Comparison of ENCODE assay signal across 8 mouse cellular contexts in genomic region chr2:73486120-73486601, GRCm38 (mm10). TPM values are rescaled to one million over a fixed set of nuclear protein-coding genes. Genes with fewer than 3 reads are reported as not detected.
DNase-seq lines count a peak whose midpoint lies in the region; ATAC-seq and TF ChIP-seq lines count a peak whose summit lies in the region.

No protein-coding gene starts in this region.

- no peak for DNase-seq in kidney, adult 18-20 months
- peak; percentile 41 for DNase-seq in lung, embryonic 14.5 days
- DNase-seq in stomach, postnatal 0 days (ENCODE audit: low spot score) = no peak
- DNase-seq in left cerebral cortex, adult 8-10 months (ENCODE audit: low spot score in 2 of 2) = no peak
- no peak for DNase-seq in adrenal gland, postnatal 10 days

- no peak for ATAC-seq in kidney, embryonic 14.5 days (ENCODE audit: low FRiP score, low TSS enrichment)
- ATAC-seq in granulocyte monocyte progenitor cell, adult 5-6 weeks (replicated peaks; ENCODE audit: poor library complexity, severe bottlenecking) = peak; percentile 81
- ATAC-seq in lung, embryonic 14.5 days (ENCODE audit: insufficient read depth) = no peak
- 0 out of 2 replicates have a peak, but pooled peaks have one; percentile 20 for ATAC-seq in stomach, postnatal 0 days (ENCODE audit: low FRiP score, low TSS enrichment)
- ATAC-seq in midbrain, embryonic 13.5 days = no peak

- no peak overlapping the region for H3K9ac ChIP-seq in kidney, embryonic 14.5 days (ENCODE audit: low read depth, low read length)
- H3K9ac ChIP-seq in lung, embryonic 14.5 days = no peak overlapping the region
- H3K9ac ChIP-seq in stomach, postnatal 0 days (ENCODE audit: low read length) = no peak overlapping the region
- no peak overlapping the region for H3K9ac ChIP-seq in midbrain, embryonic 13.5 days (replicated peaks)

- TF ChIP-seq EP300 in stomach, postnatal 0 days (optimal IDR thresholded peaks at IDR 0.05) = no peak

- TF ChIP-seq CTCF in lung, embryonic 14.5 days (IDR thresholded peaks at IDR 0.05; ENCODE audit: low read depth) = no peak
- TF ChIP-seq CTCF in stomach, postnatal 0 days (IDR thresholded peaks at IDR 0.05; ENCODE audit: low read depth) = no peak

- H3K27me3 ChIP-seq in kidney, embryonic 14.5 days (ENCODE audit: control insufficient read depth, insufficient read depth, low read length) = no peaks in the 10 kb centered on the region
- H3K27me3 ChIP-seq in lung, embryonic 14.5 days (ENCODE audit: insufficient read depth, low read length) = no peaks in the 10 kb centered on the region
- H3K27me3 ChIP-seq in stomach, postnatal 0 days (ENCODE audit: control insufficient read depth, insufficient read depth, low read length) = no peaks in the 10 kb centered on the region
- no peaks in the 10 kb centered on the region for H3K27me3 ChIP-seq in midbrain, embryonic 13.5 days

- H3K4me3 ChIP-seq in kidney, embryonic 14.5 days (ENCODE audit: low read length) = no peak overlapping the region
- H3K4me3 ChIP-seq in lung, embryonic 14.5 days (ENCODE audit: low read depth, low read length) = no peak overlapping the region
- H3K4me3 ChIP-seq in stomach, postnatal 0 days (ENCODE audit: low read depth, low read length) = no peak overlapping the region
- H3K4me3 ChIP-seq in midbrain, embryonic 13.5 days (replicated peaks) = no peak overlapping the region

- H3K4me2 ChIP-seq in kidney, embryonic 14.5 days (replicated peaks; ENCODE audit: low read depth, low read length) = no peak overlapping the region
- peak overlapping the region; percentile 49 for H3K4me2 ChIP-seq in lung, embryonic 14.5 days
- no peak overlapping the region for H3K4me2 ChIP-seq in stomach, postnatal 0 days (replicated peaks; ENCODE audit: low read depth)
- H3K4me2 ChIP-seq in midbrain, embryonic 13.5 days (replicated peaks) = no peak overlapping the region

- no peaks in the 10 kb centered on the region for H3K9me3 ChIP-seq in kidney, embryonic 14.5 days (ENCODE audit: control insufficient read depth, low read length)
- no peaks in the 10 kb centered on the region for H3K9me3 ChIP-seq in lung, embryonic 14.5 days (ENCODE audit: low read depth, low read length)
- no peaks in the 10 kb centered on the region for H3K9me3 ChIP-seq in stomach, postnatal 0 days (ENCODE audit: control insufficient read depth, low read length)
- no peaks in the 10 kb centered on the region for H3K9me3 ChIP-seq in midbrain, embryonic 13.5 days

- peak overlapping the region; percentile 1; the same call in 1 of the 2 replicates for H3K27ac ChIP-seq in kidney, embryonic 14.5 days (ENCODE audit: low read depth, low read length)
- H3K27ac ChIP-seq in lung, embryonic 14.5 days (ENCODE audit: low read depth) = peak overlapping the region; percentile 72; the same call in 1 of the 2 replicates
- H3K27ac ChIP-seq in stomach, postnatal 0 days (replicated peaks) = 0 out of 2 replicates have a peak overlapping the region, but pooled peaks have one; percentile 36
- no peak overlapping the region for H3K27ac ChIP-seq in midbrain, embryonic 13.5 days

- 82% methylated on average over 8 of the region's 8 CpGs for WGBS in kidney, embryonic 14.5 days
- WGBS in lung, embryonic 14.5 days = 61% methylated on average over 8 of the region's 8 CpGs
- WGBS in stomach, postnatal 0 days = 62% methylated on average over 8 of the region's 8 CpGs
- 89% methylated on average over 8 of the region's 8 CpGs for WGBS in midbrain, embryonic 13.5 days

- no peaks in the 10 kb centered on the region for H3K36me3 ChIP-seq in kidney, embryonic 14.5 days (ENCODE audit: control insufficient read depth, insufficient read depth, low read length)
- no peaks in the 10 kb centered on the region for H3K36me3 ChIP-seq in lung, embryonic 14.5 days (ENCODE audit: insufficient read depth)
- H3K36me3 ChIP-seq in stomach, postnatal 0 days (ENCODE audit: control insufficient read depth, insufficient read depth, low read length) = no peaks in the 10 kb centered on the region
- no peaks in the 10 kb centered on the region for H3K36me3 ChIP-seq in midbrain, embryonic 13.5 days

- peaks cover 9% of the 10 kb centered on the region; the same call in 1 of the 2 replicates for H3K4me1 ChIP-seq in kidney, embryonic 14.5 days (ENCODE audit: control insufficient read depth, insufficient read depth, low read length)
- peaks cover 29% of the 10 kb centered on the region for H3K4me1 ChIP-seq in lung, embryonic 14.5 days (ENCODE audit: insufficient read depth)
- no peaks in the 10 kb centered on the region for H3K4me1 ChIP-seq in stomach, postnatal 0 days (replicated peaks; ENCODE audit: control insufficient read depth, insufficient read depth)
- peaks cover 13% of the 10 kb centered on the region for H3K4me1 ChIP-seq in midbrain, embryonic 13.5 days (replicated peaks)

RNA-seq across cellular contexts. Expression of gene Wipf1, which starts 43.4 kb away (rescaled TPM):
- 8.3 and 12.9 TPM in 2 replicates for polyA plus RNA-seq in kidney, embryonic 14.5 days (2014; fragmentation: Nextera tagmentation; extraction: Ambion mirVana)
- total RNA-seq in granulocyte monocyte progenitor cell, adult 5-6 weeks (2014; fragmentation: Nextera tagmentation) = 34.1 and 36.1 TPM in 2 replicates
- 12.2 and 17.3 TPM in 2 replicates for total RNA-seq in granulocyte monocyte progenitor cell, adult 5-6 weeks (2017)
- polyA plus RNA-seq in lung, embryonic 14.5 days (2014; fragmentation: Nextera tagmentation; extraction: Ambion mirVana) = 14.8 and 15.8 TPM in 2 replicates
- 3.1 and 3.3 TPM in 2 replicates for polyA plus RNA-seq in stomach, postnatal 0 days (2015; fragmentation: Nextera tagmentation; extraction: Ambion mirVana)
- 10 to 100 TPM in 2 of 4 experiments, 1 to 10 TPM in 2; 9.3 to 16.6 (median 12.8) TPM for total RNA-seq in left cerebral cortex, adult 8-10 months (2022)
- 2.0 and 2.5 TPM in 2 replicates for polyA plus RNA-seq in midbrain, embryonic 13.5 days (2015; fragmentation: Nextera tagmentation; extraction: Ambion mirVana)
- total RNA-seq in adrenal gland, postnatal 10 days (2021) = 10 to 100 TPM; 21.1 to 21.3 TPM

Comparison
In these comparisons a context has a peak if more than half of its experiments do, and no peak if none do; other contexts are left out.
1. ATAC-seq: peak in granulocyte monocyte progenitor cell, adult 5-6 weeks (single experiment) and stomach, postnatal 0 days (single experiment); none in kidney, embryonic 14.5 days (single experiment), lung, embryonic 14.5 days (single experiment) and midbrain, embryonic 13.5 days (single experiment).